Mouse (Mus musculus) inflammation-experienced regulatory T-cells (primary cell): Measurements from ENCODE around the gene Olfr481. TPM values are rescaled to one million over a fixed set of nuclear protein-coding genes. Genes with fewer than 3 reads are reported as not detected.

Experiments
- polyA plus RNA-seq, 2 experiments: library from polyadenylated mRNA; unstranded; fragments of 100-300 nt; shearing (Covaris generic); gene quantifications; one replicate each; pipeline ENCODE4 v1.2.1; 2017

The Olfr481 gene
- polyA plus RNA-seq, result under 1 TPM; 0.13 to 0.95 TPM

GRCm38 (mm10) chr7:108079555-108079954 lies at the start of gene Olfr481:
Gene Olfr481, plus strand, starts transcription at chr7:108079855.

GRCm38 (mm10) chr7:108033889-108034288 lies 45.8 kb upstream of the Olfr481 start, which contains the start of gene Olfr478:
Gene Olfr478, minus strand, starts transcription at chr7:108033989.

GRCm38 (mm10) chr7:108050393-108050792 lies 29.3 kb upstream of the Olfr481 start, which contains the start of gene Olfr479:
Gene Olfr479, plus strand, starts transcription at chr7:108050693.

GRCm38 (mm10) chr7:108067246-108067645 lies 12.4 kb upstream of the Olfr481 start, which contains the start of gene Olfr480:
Gene Olfr480, minus strand, starts transcription at chr7:108067346.

GRCm38 (mm10) chr7:108097486-108097885 lies 17.8 kb downstream of the Olfr481 start, which contains the start of gene Olfr482:
Gene Olfr482, minus strand, starts transcription at chr7:108097586.

GRCm38 (mm10) chr7:108100549-108100948 lies 20.9 kb downstream of the Olfr481 start, which contains the start of gene Olfr483:
Gene Olfr483, plus strand, starts transcription at chr7:108100849.

GRCm38 (mm10) chr7:108127349-108127748 lies 47.7 kb downstream of the Olfr481 start, which contains the start of gene Olfr484:
Gene Olfr484, minus strand, starts transcription at chr7:108127449.

Other genes with a start within 250 kb of the Olfr481 start
- gene Olfr470, start 232.4 kb upstream of the Olfr481 start, polyA plus RNA-seq, result not detected
- gene Olfr472, start 182.0 kb upstream of the Olfr481 start, polyA plus RNA-seq, result under 1 TPM; 0.07 to 0.23 TPM
- gene Olfr473, start 149.4 kb upstream of the Olfr481 start, polyA plus RNA-seq, result not detected
- not detected for gene Olfr474, start 125.2 kb upstream of the Olfr481 start, polyA plus RNA-seq
- not detected for gene Olfr476, start 115.1 kb upstream of the Olfr481 start, polyA plus RNA-seq
- gene Olfr477, start 93.2 kb upstream of the Olfr481 start, polyA plus RNA-seq, result under 1 TPM in 1 of 2 experiments, not detected in 1; 0.10 TPM
- not detected for gene Olfr478, start 45.9 kb upstream of the Olfr481 start, polyA plus RNA-seq
- gene Olfr479, start 29.2 kb upstream of the Olfr481 start, polyA plus RNA-seq, result not detected
- gene Olfr480, start 12.5 kb upstream of the Olfr481 start, polyA plus RNA-seq, result not detected
- gene Olfr482, start 17.7 kb downstream of the Olfr481 start, polyA plus RNA-seq, result 1 to 10 TPM in 1 of 2 experiments, under 1 TPM in 1; 0.14 to 1.3 TPM
- gene Olfr483, start 21.0 kb downstream of the Olfr481 start, polyA plus RNA-seq, result under 1 TPM in 1 of 2 experiments, not detected in 1; 0.30 TPM
- not detected for gene Olfr484, start 47.6 kb downstream of the Olfr481 start, polyA plus RNA-seq
- under 1 TPM in 1 of 2 experiments, not detected in 1; 0.17 TPM for gene Olfr485, start 80.0 kb downstream of the Olfr481 start, polyA plus RNA-seq
- gene Olfr486, start 92.9 kb downstream of the Olfr481 start, polyA plus RNA-seq, result not detected
- gene Olfr487, start 134.8 kb downstream of the Olfr481 start, polyA plus RNA-seq, result not detected
- gene Olfr488, start 178.5 kb downstream of the Olfr481 start, polyA plus RNA-seq, result under 1 TPM; 0.31 to 0.83 TPM
- gene Olfr490, start 209.1 kb downstream of the Olfr481 start, polyA plus RNA-seq, result under 1 TPM in 1 of 2 experiments, not detected in 1; 0.17 TPM
- gene Olfr491, start 233.6 kb downstream of the Olfr481 start, polyA plus RNA-seq, result 1 to 10 TPM in 1 of 2 experiments, not detected in 1; 1.1 TPM
- not detected for gene Olfr492, start 243.8 kb downstream of the Olfr481 start, polyA plus RNA-seq